Mouse (Mus musculus) erythroblast, embryonic 14.5 days (primary cell): Measurements from ENCODE around the gene Pcsk5. TPM values are rescaled to one million over a fixed set of nuclear protein-coding genes. Genes with fewer than 3 reads are reported as not detected.
"Not testable (repeated sequence)": the region's sequence is repeated elsewhere in the genome, so short reads cannot be mapped to it uniquely, and the experiment has no call there.

ENCODE experiments used
- H3K27me3 ChIP-seq: 2 replicates; pipeline ENCODE4 v1.6.1; 2012; ENCODE audit warnings: inconsistent platforms; ENCODE audit not compliant: control insufficient read depth
- H3K36me3 ChIP-seq: 2 replicates; pipeline ENCODE4 v1.6.1; 2012; ENCODE audit warnings: mild to moderate bottlenecking, inconsistent platforms; ENCODE audit not compliant: control insufficient read depth
- H3K4me1 ChIP-seq: 2 replicates; pipeline ENCODE4 v1.6.1; 2012; ENCODE audit warnings: inconsistent platforms; ENCODE audit not compliant: control insufficient read depth
- H3K4me3 ChIP-seq: replicated peaks from 2 replicates; pipeline ENCODE3; 2012; ENCODE audit warnings: moderate library complexity, mild to moderate bottlenecking, inconsistent platforms
- H3K9me3 ChIP-seq: 2 replicates; pipeline ENCODE4 v1.6.1; 2012; ENCODE audit warnings: low read length, inconsistent platforms, mixed read lengths; ENCODE audit not compliant: control insufficient read depth
- GATA1 ChIP-seq: IDR thresholded peaks from 2 replicates; pipeline ENCODE4 v1.6.1; 2012; ENCODE audit warnings: low read length, inconsistent platforms, mixed read lengths
- TAL1 ChIP-seq: IDR thresholded peaks from 3 replicates; pipeline ENCODE4 v1.6.1; 2012; ENCODE audit warnings: low read length, inconsistent platforms, mixed read lengths
- polyA plus RNA-seq: library from polyadenylated mRNA; stranded (reverse); fragments of >175 nt; gene quantifications from 2 replicates; pipeline ENCODE4 v1.2.3, GENCODE M21; 2012

Pcsk5 gene
- polyA plus RNA-seq, 1 experiment = not detected

DNA sequence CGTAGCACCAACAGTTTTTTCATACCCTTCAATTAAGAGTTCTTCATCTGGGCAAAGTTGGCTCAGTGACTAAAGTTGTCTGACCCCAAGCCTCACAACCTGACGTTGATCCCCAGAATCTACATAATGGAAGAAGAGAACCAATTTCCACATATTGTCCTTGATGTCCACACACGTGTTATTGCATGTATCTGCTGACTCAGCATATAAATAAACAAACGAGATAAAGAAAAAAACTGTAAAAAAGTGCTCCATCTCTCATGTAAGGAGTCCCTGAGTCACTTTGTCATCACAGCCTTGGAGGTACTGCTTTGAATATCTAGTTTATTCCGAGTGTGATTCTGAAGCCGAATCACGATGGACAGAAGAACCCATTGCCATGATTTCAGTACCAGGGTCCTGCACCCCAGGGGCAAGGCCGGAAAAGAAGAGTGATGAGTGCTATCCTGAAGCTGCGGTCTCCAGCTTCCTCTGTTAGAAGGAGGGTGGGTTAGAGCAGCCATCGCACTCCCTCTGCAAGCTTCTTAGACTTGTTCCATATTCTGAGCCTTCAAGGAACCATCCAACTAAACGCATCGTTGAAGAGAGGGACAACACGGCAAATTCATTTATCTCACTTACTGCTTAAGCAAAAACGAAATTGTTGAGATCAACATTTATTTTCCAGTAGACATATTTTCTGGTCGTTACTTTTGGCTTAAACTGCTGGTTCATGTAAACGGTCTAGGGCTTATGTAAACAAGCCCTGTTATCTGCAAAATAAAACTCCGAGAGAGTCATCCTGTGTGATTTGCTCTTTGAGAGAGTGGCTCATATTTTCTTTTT lies 348.2 kb downstream of the Pcsk5 start:
- no peaks in the 10 kb centered on the region for H3K4me1 ChIP-seq
- H3K36me3 ChIP-seq = no peaks in the 10 kb centered on the region
- no peaks in the 10 kb centered on the region for H3K27me3 ChIP-seq
- H3K9me3 ChIP-seq = no peaks in the 10 kb centered on the region
- TF ChIP-seq GATA1 (no peak), TAL1 (no peak)
- no peak overlapping the region for H3K4me3 ChIP-seq

DNA sequence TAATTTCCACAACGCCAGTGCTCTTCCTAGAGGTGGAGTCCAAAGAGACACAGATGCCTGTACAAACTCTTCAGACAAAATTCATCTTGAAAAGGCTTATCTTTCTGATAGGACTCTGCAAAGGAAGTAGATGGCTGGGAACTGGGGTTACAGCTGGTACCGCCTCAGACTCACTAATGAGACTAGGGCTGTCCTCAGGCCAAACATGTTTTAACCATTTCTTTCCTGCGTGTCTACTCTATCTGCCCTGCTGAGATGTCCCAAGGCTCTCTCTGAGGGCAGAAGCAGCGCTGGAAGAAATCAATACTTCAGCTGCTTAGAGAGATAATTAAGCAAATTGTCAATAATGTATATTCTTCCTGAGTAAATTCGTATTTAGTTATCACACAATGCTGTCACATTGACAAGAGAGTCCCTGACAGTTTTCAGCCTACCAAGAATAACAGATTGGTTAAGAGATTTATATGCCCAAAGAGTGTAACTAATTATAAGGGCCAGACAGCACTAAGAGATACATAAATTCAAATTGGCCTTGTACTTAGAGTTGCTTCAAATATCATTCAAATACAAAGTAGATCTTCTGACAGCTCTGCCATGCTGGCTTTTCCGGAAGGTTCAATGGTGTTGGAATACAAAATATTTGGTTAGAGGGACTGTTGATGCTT lies 355.2 kb downstream of the Pcsk5 start:
- Histone ChIP-seq H3K27me3 (no peaks in the 10 kb centered on the region), H3K36me3 (no peaks in the 10 kb centered on the region), H3K4me3 (no peak overlapping the region), H3K4me1 (no peaks in the 10 kb centered on the region), H3K9me3 (no peaks in the 10 kb centered on the region)
- no peak for TF ChIP-seq TAL1
- no peak for TF ChIP-seq GATA1

DNA sequence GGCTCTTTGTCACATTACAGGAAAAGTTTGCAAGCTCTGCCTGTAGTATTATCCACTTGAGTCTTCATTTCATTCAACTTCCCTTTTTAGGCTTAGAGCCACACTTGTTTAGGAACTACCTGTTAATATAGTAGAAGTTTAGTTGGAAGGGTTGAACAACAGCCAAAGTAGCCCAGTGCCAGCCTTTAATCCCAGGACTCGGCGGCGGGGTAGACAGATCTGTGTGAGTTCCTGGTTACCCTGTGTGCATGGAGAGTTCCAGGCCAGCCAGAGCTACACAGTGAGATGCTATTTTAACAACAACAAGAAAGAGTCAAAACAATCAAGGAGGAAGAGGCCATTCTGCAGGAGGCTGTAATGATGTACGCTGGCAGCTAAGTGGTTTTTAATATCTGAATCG lies 358.0 kb downstream of the Pcsk5 start:
- TF ChIP-seq GATA1 (no peak), TAL1 (no peak)
- H3K4me1 ChIP-seq = no peaks in the 10 kb centered on the region
- H3K4me3 ChIP-seq = no peak overlapping the region
- no peaks in the 10 kb centered on the region for H3K9me3 ChIP-seq
- no peaks in the 10 kb centered on the region for H3K36me3 ChIP-seq
- H3K27me3 ChIP-seq = no peaks in the 10 kb centered on the region

- TF ChIP-seq TAL1 (no peak), GATA1 (no peak)
These were observed 361.4 kb downstream of the Pcsk5 start for GRCm38 (mm10) chr19:17476021-17476420.

DNA sequence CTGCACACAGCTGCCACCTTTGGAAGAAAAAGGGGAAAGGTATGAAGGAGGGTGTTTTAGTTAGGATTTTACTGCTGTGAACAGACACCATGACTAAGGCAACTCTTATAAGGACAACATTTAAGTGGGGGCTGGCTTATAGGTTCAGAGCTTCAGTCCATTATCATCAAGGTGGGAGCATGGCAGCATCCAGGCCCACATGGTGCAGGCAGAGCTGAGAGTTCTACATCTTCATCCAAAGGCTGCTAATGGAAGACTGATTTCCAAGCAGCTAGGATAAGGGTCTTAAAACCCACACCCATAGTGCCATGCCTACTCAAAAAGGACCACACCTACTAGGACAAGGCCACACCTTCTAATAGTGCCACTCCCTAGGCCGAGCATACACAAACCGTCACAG lies 364.3 kb downstream of the Pcsk5 start:
- not testable (repeated sequence) for H3K9me3 ChIP-seq, H3K4me3 ChIP-seq, H3K27me3 ChIP-seq, H3K36me3 ChIP-seq, H3K4me1 ChIP-seq

More at GRCm38 (mm10) chr19:17476021-17476420, 361.4 kb downstream of the Pcsk5 start:
- Histone ChIP-seq H3K4me1 (no peaks in the 10 kb centered on the region), H3K36me3 (no peaks in the 10 kb centered on the region), H3K27me3 (no peaks in the 10 kb centered on the region), H3K9me3 (no peaks in the 10 kb centered on the region), H3K4me3 (no peak overlapping the region)

DNA sequence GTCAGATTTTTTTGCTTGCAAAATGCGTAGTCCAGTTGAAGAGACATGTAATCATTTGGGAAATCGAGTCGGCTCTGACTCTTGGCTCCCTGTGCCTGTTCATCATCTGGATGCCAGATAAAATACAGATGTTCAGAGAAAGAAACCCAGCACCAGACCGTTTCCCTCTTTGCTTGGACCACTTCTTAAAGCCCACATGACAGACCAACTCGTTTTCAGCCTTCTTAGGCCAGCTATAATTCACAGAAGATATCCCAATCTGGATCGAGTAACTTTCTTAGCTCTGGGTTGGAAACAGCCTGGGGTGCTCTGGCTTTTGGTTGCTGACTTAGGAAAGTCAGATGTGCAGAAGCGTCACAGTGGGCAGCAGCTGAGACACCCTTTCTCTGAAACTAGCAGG lies 365.6 kb downstream of the Pcsk5 start:
- no peak overlapping the region for H3K4me3 ChIP-seq
- H3K9me3 ChIP-seq = no peaks in the 10 kb centered on the region
- no peaks in the 10 kb centered on the region for H3K27me3 ChIP-seq
- H3K36me3 ChIP-seq = no peaks in the 10 kb centered on the region
- H3K4me1 ChIP-seq = no peaks in the 10 kb centered on the region
- TF ChIP-seq TAL1 = no peak
- TF ChIP-seq GATA1 = no peak

DNA sequence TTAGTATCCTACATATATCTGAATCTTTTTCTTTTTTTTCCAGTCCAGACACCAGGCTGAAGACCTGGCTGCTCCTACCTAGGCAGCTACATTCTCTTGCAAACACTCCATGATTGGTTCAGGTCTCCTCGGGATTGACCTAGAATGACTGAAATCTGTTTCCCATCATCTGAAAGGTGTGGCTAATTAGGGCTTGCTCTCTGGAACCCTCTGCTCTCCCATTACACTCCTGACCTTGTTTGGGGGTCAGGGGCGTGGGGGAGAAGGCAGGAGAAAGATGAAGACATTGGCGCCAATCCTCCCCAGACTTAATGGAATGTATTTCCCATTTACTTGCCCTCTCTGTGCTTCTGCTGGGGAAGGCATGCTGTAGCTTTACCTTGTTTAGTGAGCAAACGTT lies 366.2 kb downstream of the Pcsk5 start:
- Histone ChIP-seq H3K36me3 (no peaks in the 10 kb centered on the region), H3K27me3 (no peaks in the 10 kb centered on the region), H3K4me1 (no peaks in the 10 kb centered on the region), H3K9me3 (no peaks in the 10 kb centered on the region), H3K4me3 (no peak overlapping the region)
- TF ChIP-seq GATA1 (no peak), TAL1 (no peak)

GRCm38 (mm10) chr19:17467556-17468211 lies 369.7 kb downstream of the Pcsk5 start:
- Histone ChIP-seq H3K27me3 (no peaks in the 10 kb centered on the region), H3K9me3 (no peaks in the 10 kb centered on the region)
- TF ChIP-seq GATA1 = no peak
- TF ChIP-seq TAL1 = no peak

DNA sequence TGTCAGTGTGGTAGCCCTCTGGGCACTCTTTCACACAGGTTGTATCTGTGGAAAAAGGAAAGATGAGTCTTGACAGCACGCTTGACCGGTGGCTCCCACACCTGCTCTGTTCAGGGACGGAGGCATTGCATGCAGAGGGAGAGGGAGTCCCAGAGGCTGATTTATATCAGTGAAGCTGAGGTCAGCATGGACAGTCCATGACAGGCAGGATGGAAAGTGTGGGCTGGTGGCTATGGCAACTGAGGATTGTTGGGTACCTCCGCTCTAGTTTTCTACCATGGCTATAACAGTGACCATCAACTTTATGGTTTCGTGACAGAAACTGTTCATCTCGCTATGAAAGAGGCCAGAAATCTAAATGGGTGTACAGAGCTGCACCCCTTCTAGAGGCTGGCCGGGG lies 385.4 kb downstream of the Pcsk5 start:
- no peak for TF ChIP-seq TAL1
- no peak for TF ChIP-seq GATA1
- no peaks in the 10 kb centered on the region for H3K27me3 ChIP-seq
- H3K9me3 ChIP-seq = no peaks in the 10 kb centered on the region
- H3K4me3 ChIP-seq = no peak overlapping the region
- no peaks in the 10 kb centered on the region for H3K36me3 ChIP-seq
- H3K4me1 ChIP-seq = no peaks in the 10 kb centered on the region

More at GRCm38 (mm10) chr19:17467556-17468211, 369.7 kb downstream of the Pcsk5 start:
- H3K4me3 ChIP-seq = no peak overlapping the region
- no peaks in the 10 kb centered on the region for H3K36me3 ChIP-seq
- no peaks in the 10 kb centered on the region for H3K4me1 ChIP-seq
